Mouse (Mus musculus) G1E (cell line): ENCODE data around the gene Nfkbil1. TPM values are rescaled to one million over a fixed set of nuclear protein-coding genes. Genes with fewer than 3 reads are reported as not detected.

ENCODE experiments used
- ATAC-seq: 2 replicates; pipeline ENCODE4 v1.8.0; 2016; ENCODE audit warnings: mild to moderate bottlenecking; ENCODE audit not compliant: insufficient number of reproducible peaks, poor library complexity, low FRiP score, severe bottlenecking; ENCODE audit errors: extremely low read depth
- DNase-seq: peaks from one replicate; pipeline ENCODE4 v3.0.0; 2012; ENCODE audit warnings: low spot score
- H3K27me3 ChIP-seq: 2 replicates; pipeline ENCODE4 v1.6.1; 2012; ENCODE audit warnings: mild to moderate bottlenecking, low read length, inconsistent platforms; ENCODE audit not compliant: insufficient read depth
- H3K36me3 ChIP-seq: replicated peaks from 2 replicates; pipeline ENCODE3; 2012; ENCODE audit warnings: mild to moderate bottlenecking, inconsistent platforms
- H3K4me1 ChIP-seq: 2 replicates; pipeline ENCODE4 v1.6.1; 2012; ENCODE audit warnings: low read depth, low read length, inconsistent platforms, mixed read lengths; ENCODE audit not compliant: insufficient read depth
- H3K4me3 ChIP-seq: 2 replicates; pipeline ENCODE4 v1.5.1; 2012; ENCODE audit warnings: low read depth, mild to moderate bottlenecking, inconsistent platforms, low read length, moderate library complexity, mixed read lengths
- H3K9me3 ChIP-seq: replicated peaks from 2 replicates; pipeline ENCODE4 v1.6.1; 2012; ENCODE audit warnings: inconsistent platforms
- CTCF ChIP-seq: IDR thresholded peaks from 2 replicates; pipeline ENCODE4 v1.5.1; 2012; ENCODE audit warnings: low read depth, low read length, inconsistent platforms, mixed read lengths
- GATA1 ChIP-seq: IDR thresholded peaks from 2 replicates; pipeline ENCODE4 v1.6.1; 2012; ENCODE audit warnings: borderline replicate concordance, low read length, inconsistent platforms, mixed read lengths
- GATA2 ChIP-seq: IDR thresholded peaks from 2 replicates; pipeline ENCODE4 v1.6.1; 2012; ENCODE audit warnings: low read depth, low read length, inconsistent platforms, borderline replicate concordance
- POLR2AphosphoS5 ChIP-seq: IDR thresholded peaks from 2 replicates; pipeline ENCODE4 v1.6.1; 2012; ENCODE audit warnings: low read depth, low read length, inconsistent platforms; ENCODE audit not compliant: insufficient replicate concordance
- TAL1 ChIP-seq: conservative IDR thresholded peaks from 2 replicates; pipeline ENCODE4 v1.6.1; 2012; ENCODE audit warnings: low read depth, low read length, inconsistent platforms, mixed read lengths
- polyA plus RNA-seq: library from polyadenylated mRNA; stranded (reverse); fragments of >175 nt; gene quantifications from 2 replicates; pipeline ENCODE4 v1.2.3, GENCODE M21; 2012
- total RNA-seq, 2 experiments: library from RNA; stranded (forward) in 1 of 2; stranded (reverse) in 1 of 2; fragments of 200-1000 nt in 1 of 2; fragments of >200 nt in 1 of 2; fragmentation: Nextera tagmentation in 1 of 2; gene quantifications; 2 replicates each; pipeline ENCODE4 v1.2.3; 2014 to 2017

Nfkbil1 gene
- total and polyA plus RNA-seq, 3 experiments, result 8.6 to 37.3 (median 14.1) TPM

DNA sequence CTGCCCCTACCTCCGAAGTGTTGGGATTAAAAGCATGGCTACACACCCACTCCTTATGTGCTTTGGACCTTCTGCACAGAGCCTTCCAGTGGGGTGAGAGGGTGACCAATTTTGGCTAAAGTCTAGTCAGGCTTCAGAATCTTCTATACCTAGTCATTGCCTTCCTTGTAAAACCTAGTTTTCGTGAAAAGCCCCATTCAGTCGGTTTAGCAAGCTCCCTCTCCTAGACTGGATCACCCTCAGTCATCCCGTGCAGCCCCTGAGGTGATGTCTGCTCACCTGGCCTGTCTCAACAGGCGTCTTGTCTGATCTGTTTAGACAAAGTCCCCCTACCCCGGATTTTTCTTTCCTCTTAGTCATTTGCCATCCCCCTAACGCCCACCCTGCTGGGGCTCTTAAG, 37.6 kb downstream of the Nfkbil1 start:
- peaks cover 69% of the 10 kb centered on the region for H3K27me3 ChIP-seq
- no peaks in the 10 kb centered on the region for H3K36me3 ChIP-seq
- no peaks in the 10 kb centered on the region; the same call in 1 of the 2 replicates for H3K9me3 ChIP-seq
- H3K4me1 ChIP-seq, result peaks cover 63% of the 10 kb centered on the region
- TF ChIP-seq GATA1 (no peak), TAL1 (no peak), CTCF (no peak), GATA2 (no peak), POLR2AphosphoS5 (no peak)
- no peak for ATAC-seq
- H3K4me3 ChIP-seq, result no peak overlapping the region
- DNase-seq, result no peak

DNA sequence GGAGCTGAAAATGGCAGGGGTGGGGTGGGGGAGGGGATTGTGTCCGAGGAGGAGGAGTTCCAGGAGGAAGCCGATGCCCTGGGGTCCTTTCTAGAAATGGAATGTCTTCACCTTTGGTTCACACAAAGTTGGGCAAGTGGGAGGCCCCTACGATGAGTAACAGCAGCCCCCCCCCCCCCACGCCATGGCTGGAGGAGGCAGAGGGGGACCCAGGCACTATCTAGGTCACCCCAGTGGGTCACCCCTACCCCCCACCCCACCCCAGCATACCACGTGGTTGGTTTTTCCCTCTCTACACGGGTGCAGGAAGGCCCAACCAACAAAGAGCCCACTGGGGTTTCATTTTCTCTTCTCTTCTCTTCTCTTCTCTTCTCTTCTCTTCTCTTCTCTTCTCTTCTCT, 38.5 kb downstream of the Nfkbil1 start:
- H3K9me3 ChIP-seq, result no peaks in the 10 kb centered on the region; the same call in 1 of the 2 replicates
- H3K4me3 ChIP-seq, result no peak overlapping the region
- H3K27me3 ChIP-seq, result peaks cover 60% of the 10 kb centered on the region
- no peak for TF ChIP-seq GATA2
- no peak for TF ChIP-seq TAL1
- no peak for TF ChIP-seq CTCF
- no peak for TF ChIP-seq GATA1
- TF ChIP-seq POLR2AphosphoS5, result no peak
- no peaks in the 10 kb centered on the region for H3K36me3 ChIP-seq
- ATAC-seq, result no peak
- no peak for DNase-seq
- peaks cover 65% of the 10 kb centered on the region for H3K4me1 ChIP-seq

DNA sequence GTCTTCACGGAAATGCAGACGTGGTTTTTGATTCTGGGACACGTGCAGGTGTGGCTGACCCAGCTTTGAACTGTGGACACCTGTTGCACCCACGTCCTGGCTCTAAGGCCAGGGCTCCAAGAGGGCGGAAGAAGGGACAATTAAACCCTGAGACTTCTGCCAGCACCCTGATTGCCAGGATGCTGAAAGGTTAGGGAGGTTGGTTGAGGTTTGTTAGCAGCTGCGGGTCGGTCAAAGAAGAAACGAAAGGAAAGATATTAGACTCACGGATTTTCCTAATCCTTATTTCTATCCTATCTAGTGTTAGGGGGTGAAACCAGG, 39.3 kb downstream of the Nfkbil1 start:
- H3K27me3 ChIP-seq, result peaks cover 51% of the 10 kb centered on the region
- no peaks in the 10 kb centered on the region for H3K36me3 ChIP-seq
- DNase-seq (no peak), ATAC-seq (no peak)
- TF ChIP-seq GATA1, result no peak
- no peak for TF ChIP-seq TAL1
- TF ChIP-seq POLR2AphosphoS5, result no peak
- no peak for TF ChIP-seq GATA2
- no peak for TF ChIP-seq CTCF
- no peaks in the 10 kb centered on the region; the same call in 1 of the 2 replicates for H3K9me3 ChIP-seq
- H3K4me3 ChIP-seq, result no peak overlapping the region
- H3K4me1 ChIP-seq, result peaks cover 60% of the 10 kb centered on the region

DNA sequence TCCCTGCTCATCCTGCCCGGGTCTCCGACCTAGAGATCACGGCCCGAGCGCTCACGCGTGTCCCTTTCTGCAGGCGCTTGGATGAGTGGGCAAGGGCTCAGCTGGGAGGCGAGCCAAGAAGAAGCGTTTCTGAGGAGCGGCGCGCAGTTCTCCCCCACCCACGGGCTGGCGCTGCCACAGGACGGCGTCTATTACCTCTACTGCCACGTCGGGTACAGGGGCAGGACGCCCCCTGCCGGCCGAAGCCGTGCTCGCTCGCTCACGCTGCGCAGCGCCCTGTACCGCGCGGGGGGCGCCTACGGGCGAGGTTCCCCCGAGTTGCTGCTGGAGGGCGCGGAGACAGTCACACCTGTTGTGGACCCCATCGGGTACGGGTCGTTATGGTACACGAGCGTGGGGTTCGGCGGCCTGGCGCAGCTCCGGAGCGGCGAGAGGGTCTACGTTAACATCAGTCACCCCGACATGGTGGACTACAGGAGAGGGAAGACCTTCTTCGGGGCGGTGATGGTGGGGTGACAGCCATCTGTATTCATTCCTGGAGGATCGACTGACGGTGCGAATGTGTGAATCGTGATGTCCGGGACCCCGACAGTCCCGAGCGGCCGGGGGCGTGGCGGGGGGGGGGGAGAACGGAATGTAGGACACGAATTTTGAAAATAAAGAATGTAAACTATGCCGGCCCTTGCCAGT, 39.8 kb downstream of the Nfkbil1 start:
- peaks cover 56% of the 10 kb centered on the region for H3K4me1 ChIP-seq
- DNase-seq (peak; percentile 63), ATAC-seq (no peak)
- H3K36me3 ChIP-seq, result no peaks in the 10 kb centered on the region
- H3K27me3 ChIP-seq, result peaks cover 47% of the 10 kb centered on the region
- TF ChIP-seq CTCF (peak; percentile 74), TAL1 (no peak), POLR2AphosphoS5 (no peak)
- peak overlapping the region; percentile 63; the same call in 1 of the 2 replicates for H3K4me3 ChIP-seq
- no peaks in the 10 kb centered on the region; the same call in 1 of the 2 replicates for H3K9me3 ChIP-seq

DNA sequence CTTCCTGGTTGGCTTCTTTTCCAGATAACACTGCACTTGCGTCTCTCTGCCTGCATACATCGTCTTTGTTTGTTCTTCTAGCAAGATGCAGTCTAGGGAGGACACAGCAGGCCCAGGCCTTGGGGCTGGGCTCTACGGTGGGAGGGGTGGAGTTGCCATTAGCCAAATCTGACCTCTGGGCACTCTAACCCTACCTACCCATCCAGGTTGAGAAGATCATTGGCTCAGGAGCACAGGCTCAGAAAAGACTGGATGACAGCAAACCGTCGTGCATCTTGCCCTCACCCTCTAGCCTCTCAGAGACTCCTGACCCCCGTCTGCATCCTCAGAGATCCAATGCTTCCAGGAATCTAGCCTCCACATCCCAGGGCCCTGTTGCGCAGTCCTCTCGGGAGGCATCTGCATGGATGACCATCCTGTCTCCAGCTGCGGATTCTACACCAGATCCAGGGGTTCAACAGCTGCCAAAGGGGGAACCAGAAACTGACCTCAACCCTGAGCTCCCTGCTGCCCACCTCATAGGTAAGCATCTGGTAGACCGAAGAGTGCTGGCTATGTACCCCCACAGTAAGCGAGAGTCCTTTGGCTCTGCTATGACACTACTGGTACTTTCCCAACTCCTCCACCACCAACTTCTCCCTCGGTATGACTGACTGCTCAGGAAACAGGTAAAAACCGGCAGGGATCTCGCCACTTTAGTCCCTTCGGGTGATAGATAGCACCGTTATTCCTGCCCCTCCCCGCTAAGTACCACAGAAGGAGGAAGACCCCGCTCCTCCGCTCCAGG, 40.6 kb downstream of the Nfkbil1 start:
- peak overlapping the region; percentile 63; the same call in 1 of the 2 replicates for H3K4me3 ChIP-seq
- DNase-seq, result no peak
- H3K27me3 ChIP-seq, result peaks cover 40% of the 10 kb centered on the region
- no peaks in the 10 kb centered on the region for H3K36me3 ChIP-seq
- H3K4me1 ChIP-seq, result peaks cover 55% of the 10 kb centered on the region
- H3K9me3 ChIP-seq, result no peaks in the 10 kb centered on the region; the same call in 1 of the 2 replicates
- TF ChIP-seq CTCF (no peak), TAL1 (no peak), POLR2AphosphoS5 (no peak), GATA2 (no peak), GATA1 (no peak)
- no peak for ATAC-seq
